Mouse (Mus musculus): Measurements from ENCODE around the gene Lgals3bp. TPM values are rescaled to one million over a fixed set of nuclear protein-coding genes. Genes with fewer than 3 reads are reported as not detected.

The Lgals3bp gene
- polyA plus RNA-seq, 1 experiment from 2014 or later: 120 TPM

- DNase-seq (ENCODE audit: low spot score) (no peak), ATAC-seq (replicated peaks; ENCODE audit: low FRiP score, low TSS enrichment, low read depth) (no peak)
- H3K4me3 ChIP-seq (ENCODE audit: low read depth, low read length): 0 out of 2 replicates have a peak overlapping the region, but pooled peaks have one; percentile 40
- WGBS: 38% methylated on average over 3 of the region's 3 CpGs
- no peaks in the 10 kb centered on the region for H3K36me3 ChIP-seq (ENCODE audit: control insufficient read depth, insufficient read depth, low read length)
- H3K9me3 ChIP-seq (ENCODE audit: control insufficient read depth, low read length): no peaks in the 10 kb centered on the region
- H3K9ac ChIP-seq (ENCODE audit: low read length): 0 out of 2 replicates have a peak overlapping the region, but pooled peaks have one; percentile 5
- peaks cover 48% of the 10 kb centered on the region for H3K4me1 ChIP-seq (replicated peaks; ENCODE audit: control insufficient read depth, insufficient read depth, low read length)
- no peaks in the 10 kb centered on the region for H3K27me3 ChIP-seq (replicated peaks; ENCODE audit: control insufficient read depth, insufficient read depth, low read length)
- H3K4me2 ChIP-seq (ENCODE audit: low read length): peak overlapping the region; percentile 62
- H3K27ac ChIP-seq (ENCODE audit: low read depth): peak overlapping the region; percentile 82
These were observed 25.4 kb upstream of the Lgals3bp start for GRCm38 (mm10) chr11:118427266-118427779.

GRCm38 (mm10) chr11:118426765-118427164 is 24.9 kb upstream of the Lgals3bp start:
- no peak overlapping the region for H3K27ac ChIP-seq (ENCODE audit: low read depth)
- 70% methylated on average over 5 of the region's 5 CpGs for WGBS
- H3K9ac ChIP-seq (ENCODE audit: low read length): no peak overlapping the region
- no peaks in the 10 kb centered on the region for H3K36me3 ChIP-seq (ENCODE audit: control insufficient read depth, insufficient read depth, low read length)
- H3K4me1 ChIP-seq (replicated peaks; ENCODE audit: control insufficient read depth, insufficient read depth, low read length): peaks cover 45% of the 10 kb centered on the region
- no peak overlapping the region for H3K4me2 ChIP-seq (ENCODE audit: low read length)
- ATAC-seq (replicated peaks; ENCODE audit: low FRiP score, low TSS enrichment, low read depth) (no peak), DNase-seq (ENCODE audit: low spot score) (no peak)
- H3K4me3 ChIP-seq (ENCODE audit: low read depth, low read length): no peak overlapping the region
- H3K27me3 ChIP-seq (replicated peaks; ENCODE audit: control insufficient read depth, insufficient read depth, low read length): no peaks in the 10 kb centered on the region
- no peaks in the 10 kb centered on the region for H3K9me3 ChIP-seq (ENCODE audit: control insufficient read depth, low read length)

GRCm38 (mm10) chr11:118424621-118425335 is 22.9 kb upstream of the Lgals3bp start:
- no peak for DNase-seq (ENCODE audit: low spot score)
- H3K36me3 ChIP-seq (ENCODE audit: control insufficient read depth, insufficient read depth, low read length): no peaks in the 10 kb centered on the region
- H3K9ac ChIP-seq (ENCODE audit: low read length): no peak overlapping the region
- no peaks in the 10 kb centered on the region for H3K27me3 ChIP-seq (replicated peaks; ENCODE audit: control insufficient read depth, insufficient read depth, low read length)
- H3K4me2 ChIP-seq (ENCODE audit: low read length): no peak overlapping the region
- H3K27ac ChIP-seq (ENCODE audit: low read depth): no peak overlapping the region
- H3K9me3 ChIP-seq (ENCODE audit: control insufficient read depth, low read length): no peaks in the 10 kb centered on the region
- peaks cover 29% of the 10 kb centered on the region for H3K4me1 ChIP-seq (replicated peaks; ENCODE audit: control insufficient read depth, insufficient read depth, low read length)
- 48% methylated on average over 13 of the region's 13 CpGs for WGBS
- ATAC-seq (replicated peaks; ENCODE audit: low FRiP score, low TSS enrichment, low read depth): no peak
- H3K4me3 ChIP-seq (ENCODE audit: low read depth, low read length): no peak overlapping the region

GRCm38 (mm10) chr11:118423266-118423971 is 21.5 kb upstream of the Lgals3bp start:
- H3K4me2 ChIP-seq (ENCODE audit: low read length): peak overlapping the region; percentile 32
- no peak overlapping the region for H3K9ac ChIP-seq (ENCODE audit: low read length)
- H3K27me3 ChIP-seq (replicated peaks; ENCODE audit: control insufficient read depth, insufficient read depth, low read length): no peaks in the 10 kb centered on the region
- ATAC-seq (replicated peaks; ENCODE audit: low FRiP score, low TSS enrichment, low read depth) (no peak), DNase-seq (ENCODE audit: low spot score) (peak; percentile 92)
- H3K4me3 ChIP-seq (ENCODE audit: low read depth, low read length): no peak overlapping the region
- H3K9me3 ChIP-seq (ENCODE audit: control insufficient read depth, low read length): no peaks in the 10 kb centered on the region
- 6% methylated on average over 18 of the region's 18 CpGs for WGBS
- peaks cover 21% of the 10 kb centered on the region for H3K4me1 ChIP-seq (replicated peaks; ENCODE audit: control insufficient read depth, insufficient read depth, low read length)
- no peaks in the 10 kb centered on the region for H3K36me3 ChIP-seq (ENCODE audit: control insufficient read depth, insufficient read depth, low read length)
- no peak overlapping the region for H3K27ac ChIP-seq (ENCODE audit: low read depth)

GRCm38 (mm10) chr11:118420261-118420660 is 18.4 kb upstream of the Lgals3bp start:
- no peaks in the 10 kb centered on the region for H3K27me3 ChIP-seq (replicated peaks; ENCODE audit: control insufficient read depth, insufficient read depth, low read length)
- H3K4me3 ChIP-seq (ENCODE audit: low read depth, low read length): no peak overlapping the region
- no peak overlapping the region for H3K9ac ChIP-seq (ENCODE audit: low read length)
- no peaks in the 10 kb centered on the region for H3K9me3 ChIP-seq (ENCODE audit: control insufficient read depth, low read length)
- H3K4me1 ChIP-seq (replicated peaks; ENCODE audit: control insufficient read depth, insufficient read depth, low read length): peaks cover 28% of the 10 kb centered on the region
- no peak for ATAC-seq (replicated peaks; ENCODE audit: low FRiP score, low TSS enrichment, low read depth)
- H3K27ac ChIP-seq (ENCODE audit: low read depth): no peak overlapping the region
- no peak overlapping the region for H3K4me2 ChIP-seq (ENCODE audit: low read length)
- DNase-seq (ENCODE audit: low spot score): no peak
- 73% methylated on average over 7 of the region's 7 CpGs for WGBS
- peaks cover 5% of the 10 kb centered on the region; the same call in 1 of the 2 replicates for H3K36me3 ChIP-seq (ENCODE audit: control insufficient read depth, insufficient read depth, low read length)

- ATAC-seq (replicated peaks; ENCODE audit: low FRiP score, low TSS enrichment, low read depth) (peak; percentile 93), DNase-seq (ENCODE audit: low spot score) (peak; percentile 96)
- H3K27ac ChIP-seq (ENCODE audit: low read depth): peak within 1 kb of the TSS; percentile 59
- H3K27me3 ChIP-seq (replicated peaks; ENCODE audit: control insufficient read depth, insufficient read depth, low read length): no peaks in the 10 kb centered on the region
- under 1% methylated on average over 46 of the region's 50 CpGs for WGBS
- peak within 1 kb of the TSS; percentile 87 for H3K4me2 ChIP-seq (ENCODE audit: low read length)
- H3K4me3 ChIP-seq (ENCODE audit: low read depth, low read length): peak within 1 kb of the TSS; percentile 85
- peaks cover 18% of the 10 kb centered on the region for H3K36me3 ChIP-seq (ENCODE audit: control insufficient read depth, insufficient read depth, low read length)
- H3K9ac ChIP-seq (ENCODE audit: low read length): peak within 1 kb of the TSS; percentile 90
- no peaks in the 10 kb centered on the region for H3K9me3 ChIP-seq (ENCODE audit: control insufficient read depth, low read length)
- peaks cover 27% of the 10 kb centered on the region for H3K4me1 ChIP-seq (replicated peaks; ENCODE audit: control insufficient read depth, insufficient read depth, low read length)
These were observed 17.1 kb upstream of the Lgals3bp start, which contains the start of gene Cant1 for GRCm38 (mm10) chr11:118418834-118419504. Cant1 (minus strand) TSS chr11:118419086.

GRCm38 (mm10) chr11:118418442-118418833 is 16.5 kb upstream of the Lgals3bp start:
- DNase-seq (ENCODE audit: low spot score): no peak
- peak overlapping the region; percentile 59; the same call in 1 of the 2 replicates for H3K27ac ChIP-seq (ENCODE audit: low read depth)
- H3K36me3 ChIP-seq (ENCODE audit: control insufficient read depth, insufficient read depth, low read length): peaks cover 19% of the 10 kb centered on the region
- H3K9me3 ChIP-seq (ENCODE audit: control insufficient read depth, low read length): no peaks in the 10 kb centered on the region
- H3K4me2 ChIP-seq (ENCODE audit: low read length): peak overlapping the region; percentile 87
- peak overlapping the region; percentile 85 for H3K4me3 ChIP-seq (ENCODE audit: low read depth, low read length)
- no peaks in the 10 kb centered on the region for H3K27me3 ChIP-seq (replicated peaks; ENCODE audit: control insufficient read depth, insufficient read depth, low read length)
- ATAC-seq (replicated peaks; ENCODE audit: low FRiP score, low TSS enrichment, low read depth): peak; percentile 29
- H3K4me1 ChIP-seq (replicated peaks; ENCODE audit: control insufficient read depth, insufficient read depth, low read length): peaks cover 22% of the 10 kb centered on the region
- WGBS: 3% methylated on average over 12 of the region's 12 CpGs
- peak overlapping the region; percentile 90 for H3K9ac ChIP-seq (ENCODE audit: low read length)

- peaks cover 22% of the 10 kb centered on the region for H3K4me1 ChIP-seq (replicated peaks; ENCODE audit: control insufficient read depth, insufficient read depth, low read length)
- no peak overlapping the region for H3K9ac ChIP-seq (ENCODE audit: low read length)
- peak overlapping the region; percentile 87 for H3K4me2 ChIP-seq (ENCODE audit: low read length)
- no peak overlapping the region for H3K27ac ChIP-seq (ENCODE audit: low read depth)
- 92% methylated on average over 9 of the region's 9 CpGs for whole genome bisulfite sequencing
- no peaks in the 10 kb centered on the region for H3K27me3 ChIP-seq (replicated peaks; ENCODE audit: control insufficient read depth, insufficient read depth, low read length)
- DNase-seq (ENCODE audit: low spot score) (no peak), ATAC-seq (replicated peaks; ENCODE audit: low FRiP score, low TSS enrichment, low read depth) (no peak)
- H3K36me3 ChIP-seq (ENCODE audit: control insufficient read depth, insufficient read depth, low read length): peaks cover 19% of the 10 kb centered on the region
- no peaks in the 10 kb centered on the region for H3K9me3 ChIP-seq (ENCODE audit: control insufficient read depth, low read length)
- H3K4me3 ChIP-seq (ENCODE audit: low read depth, low read length): no peak overlapping the region; the same call in 1 of the 2 replicates
These were observed 15.6 kb upstream of the Lgals3bp start for GRCm38 (mm10) chr11:118417496-118417895.

Data from intestine, embryonic 14.5 days (tissue).